Mouse (Mus musculus): ENCODE results near the gene Lclat1.
A peak's percentile ranks its signal among the peaks of the same experiment; 100 is the strongest.

Gene Lclat1

GRCm38 (mm10) chr17:73196139-73196538 is 88.4 kb downstream of the Lclat1 start:
- DNase-seq (ENCODE audit: low read depth, low spot score) = peak; percentile 46

GRCm38 (mm10) chr17:73197724-73198123 is 89.9 kb downstream of the Lclat1 start:
- DNase-seq (ENCODE audit: low read depth, low spot score) = no peak

- no peak for DNase-seq (ENCODE audit: low read depth, low spot score)
Measured at GRCm38 (mm10) chr17:73199387-73199786, 91.6 kb downstream of the Lclat1 start.

- no peak for DNase-seq (ENCODE audit: low read depth, low spot score)
Measured at GRCm38 (mm10) chr17:73200380-73200779, 92.6 kb downstream of the Lclat1 start.

- no peak for DNase-seq (ENCODE audit: low read depth, low spot score)
Measured at GRCm38 (mm10) chr17:73203642-73204332, 96.0 kb downstream of the Lclat1 start.

- DNase-seq (ENCODE audit: low read depth, low spot score) = no peak
Measured at GRCm38 (mm10) chr17:73210960-73211531, 103.3 kb downstream of the Lclat1 start.

- no peak for DNase-seq (ENCODE audit: low read depth, low spot score)
Measured at GRCm38 (mm10) chr17:73212754-73213153, 105.0 kb downstream of the Lclat1 start.

- no peak for DNase-seq (ENCODE audit: low read depth, low spot score)
Measured at GRCm38 (mm10) chr17:73213187-73213586, 105.4 kb downstream of the Lclat1 start.

GRCm38 (mm10) chr17:73213677-73214076 is 105.9 kb downstream of the Lclat1 start:
- no peak for DNase-seq (ENCODE audit: low read depth, low spot score)

- peak; percentile 3 for DNase-seq (ENCODE audit: low read depth, low spot score)
Measured at GRCm38 (mm10) chr17:73217274-73217673, 109.5 kb downstream of the Lclat1 start.

- DNase-seq (ENCODE audit: low read depth, low spot score) = no peak
Measured at GRCm38 (mm10) chr17:73220746-73221145, 113.0 kb downstream of the Lclat1 start.

- no peak for DNase-seq (ENCODE audit: low read depth, low spot score)
Measured at GRCm38 (mm10) chr17:73222077-73222476, 114.3 kb downstream of the Lclat1 start.

GRCm38 (mm10) chr17:73225442-73225841 is 117.7 kb downstream of the Lclat1 start:
- DNase-seq (ENCODE audit: low read depth, low spot score) = no peak

GRCm38 (mm10) chr17:73225996-73226395 is 118.2 kb downstream of the Lclat1 start:
- DNase-seq (ENCODE audit: low read depth, low spot score) = no peak

GRCm38 (mm10) chr17:73226595-73226994 is 118.8 kb downstream of the Lclat1 start:
- no peak for DNase-seq (ENCODE audit: low read depth, low spot score)

GRCm38 (mm10) chr17:73227361-73227760 is 119.6 kb downstream of the Lclat1 start:
- DNase-seq (ENCODE audit: low read depth, low spot score) = no peak

GRCm38 (mm10) chr17:73229445-73230155 is 121.8 kb downstream of the Lclat1 start:
- no peak for DNase-seq (ENCODE audit: low read depth, low spot score)

GRCm38 (mm10) chr17:73230340-73230989 is 122.7 kb downstream of the Lclat1 start:
- DNase-seq (ENCODE audit: low read depth, low spot score) = no peak

GRCm38 (mm10) chr17:73231337-73231736 is 123.6 kb downstream of the Lclat1 start:
- no peak for DNase-seq (ENCODE audit: low read depth, low spot score)

- no peak for DNase-seq (ENCODE audit: low read depth, low spot score)
Measured at GRCm38 (mm10) chr17:73232593-73232992, 124.8 kb downstream of the Lclat1 start.

GRCm38 (mm10) chr17:73233975-73234374 is 126.2 kb downstream of the Lclat1 start:
- DNase-seq (ENCODE audit: low read depth, low spot score) = no peak

GRCm38 (mm10) chr17:73237178-73237853 is 129.5 kb downstream of the Lclat1 start:
- DNase-seq (ENCODE audit: low read depth, low spot score) = no peak

Data from ES-CJ7 (cell line).